In genomic region chr3:115642846-115643260, GRCm38 (mm10) we compare ENCODE assay signal across 8 mouse cellular contexts.
DNase-seq lines count a peak whose midpoint lies in the region; ATAC-seq and TF ChIP-seq lines count a peak whose summit lies in the region.

No protein-coding gene starts in this region.

- no peak overlapping the region for H3K27ac ChIP-seq in forebrain, embryonic 15.5 days (replicated peaks)
- H3K27ac ChIP-seq in neural tube, embryonic 15.5 days (replicated peaks): no peak overlapping the region

- ATAC-seq in forebrain, embryonic 15.5 days (replicated peaks): 0 out of 2 replicates have a peak, but pooled peaks have one; percentile 10
- no peak; the same call in 1 of the 2 replicates for ATAC-seq in neural tube, embryonic 15.5 days (ENCODE audit: low FRiP score)

- H3K36me3 ChIP-seq in forebrain, embryonic 15.5 days: no peaks in the 10 kb centered on the region
- H3K36me3 ChIP-seq in neural tube, embryonic 15.5 days: no peaks in the 10 kb centered on the region

- TF ChIP-seq CTCF in lung, adult 2 months (IDR thresholded peaks at IDR 0.05; ENCODE audit: insufficient read depth, low read length): peak; percentile 82

- WGBS in forebrain, embryonic 15.5 days: 5% methylated on average over 11 of the region's 11 CpGs
- 2% methylated on average over 11 of the region's 11 CpGs for WGBS in lung, adult 2 months
- 7% methylated on average over 11 of the region's 11 CpGs for WGBS in neural tube, embryonic 15.5 days

- TF ChIP-seq POLR2A in lung, adult 2 months (IDR thresholded peaks at IDR 0.05; ENCODE audit: borderline replicate concordance, extremely low read depth, low read depth, low read length): peak; percentile 21; the same call in 1 of the 2 replicates

- H3K4me2 ChIP-seq in forebrain, embryonic 15.5 days (replicated peaks): peak overlapping the region; percentile 64
- H3K4me2 ChIP-seq in neural tube, embryonic 15.5 days: peak overlapping the region; percentile 66

- peak; percentile 71 for DNase-seq in ES-CJ7 (ENCODE audit: low read depth, low spot score)
- DNase-seq in cerebellum, adult 11-12 months: peak; percentile 59
- DNase-seq in heart, postnatal 25 days (ENCODE audit: low spot score): peak; percentile 43
- DNase-seq in layer of hippocampus, adult 18-20 months (ENCODE audit: low spot score in 2 of 2): peak; percentile 62 to 89
- DNase-seq in lung, adult 2 months: peak; percentile 62
- peak; percentile 65 for DNase-seq in testis, postnatal 14 days (ENCODE audit: low spot score)

- peak overlapping the region; percentile 51; the same call in 1 of the 2 replicates for H3K9ac ChIP-seq in forebrain, embryonic 15.5 days (replicated peaks)
- no peak overlapping the region; the same call in 1 of the 2 replicates for H3K9ac ChIP-seq in neural tube, embryonic 15.5 days (replicated peaks)

- H3K9me3 ChIP-seq in forebrain, embryonic 15.5 days: no peaks in the 10 kb centered on the region
- no peaks in the 10 kb centered on the region for H3K9me3 ChIP-seq in neural tube, embryonic 15.5 days (replicated peaks)

- intact Hi-C loops in heart, postnatal 25 days (cut with DNase I): loop anchor here (1.0 to 10.0 kb wide), 2 partner anchors 46 to 648 kb away; no protein-coding TSS in a partner anchor

- peak overlapping the region; percentile 48 for H3K4me3 ChIP-seq in forebrain, embryonic 15.5 days
- no peak overlapping the region for H3K4me3 ChIP-seq in lung, adult 2 months (replicated peaks; ENCODE audit: extremely low read depth, low read depth, low read length)
- peak overlapping the region; percentile 46 for H3K4me3 ChIP-seq in neural tube, embryonic 15.5 days (replicated peaks)

- peaks cover 5% of the 10 kb centered on the region; the same call in 1 of the 2 replicates for H3K4me1 ChIP-seq in forebrain, embryonic 15.5 days
- H3K4me1 ChIP-seq in lung, adult 2 months (ENCODE audit: control insufficient read depth, insufficient read depth, low read length): peaks cover 2% of the 10 kb centered on the region; the same call in 1 of the 2 replicates
- peaks cover 11% of the 10 kb centered on the region for H3K4me1 ChIP-seq in neural tube, embryonic 15.5 days

- H3K27me3 ChIP-seq in forebrain, embryonic 15.5 days: no peaks in the 10 kb centered on the region
- H3K27me3 ChIP-seq in neural tube, embryonic 15.5 days (replicated peaks): no peaks in the 10 kb centered on the region
